Comparison of ENCODE assay signal across 16 mouse cellular contexts in the genomic region with DNA sequence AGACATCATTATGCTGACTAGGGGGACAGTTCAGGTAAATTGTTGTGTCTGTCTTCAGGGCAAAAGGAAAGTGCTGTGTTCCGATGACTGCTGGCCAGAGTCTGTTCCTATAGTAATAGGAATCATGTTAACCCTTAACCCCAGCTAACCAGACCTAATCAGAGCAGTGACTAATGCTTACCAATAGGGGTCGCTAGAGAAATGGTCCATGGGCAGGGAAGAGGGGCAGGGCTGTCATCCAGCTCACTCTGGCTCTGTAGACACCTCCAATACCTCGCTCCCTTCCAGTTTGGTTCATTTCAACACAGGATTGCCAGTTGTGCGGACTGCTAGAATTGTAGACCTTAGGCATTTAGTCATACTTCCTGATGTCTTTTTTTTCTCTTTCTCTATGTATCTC. TPM values are rescaled to one million over a fixed set of nuclear protein-coding genes. Genes with fewer than 3 reads are reported as not detected.
A peak's percentile ranks its signal among the peaks of the same experiment; 100 is the strongest.
DNase-seq lines count a peak whose midpoint lies in the region; ATAC-seq and TF ChIP-seq lines count a peak whose summit lies in the region.
"Had no signal": no experiment of that assay in that cellular context is flagged by ENCODE, and none has a peak within 500 bp of the region (broad histone marks: within the 10 kb centered on the region; RNA-seq: fewer than 3 reads in every experiment).

No protein-coding gene starts in this region.

- peak; percentile 61 for ATAC-seq in granulocyte monocyte progenitor cell, adult 5-6 weeks (replicated peaks; ENCODE audit: poor library complexity, severe bottlenecking)
- ATAC-seq: forebrain, postnatal 0 days had no signal

- no peak overlapping the region for H3K4me3 ChIP-seq in layer of hippocampus, adult 2 months
- H3K4me3 ChIP-seq: limb, embryonic 15.5 days had no signal

- TF ChIP-seq CTCF in layer of hippocampus, adult 2 months (conservative IDR thresholded peaks at IDR 0.05) = peak; percentile 60

- no peak for DNase-seq in layer of hippocampus, adult 2 months (ENCODE audit: low spot score in 2 of 2)
- no peak for DNase-seq in layer of hippocampus, postnatal 25 days (ENCODE audit: extremely low spot score in 1 of 2, low spot score in 1 of 2)
- DNase-seq in A20 (ENCODE audit: low read depth, low spot score) (peak; percentile 57), ES-CJ7 (ENCODE audit: low read depth, low spot score) (peak; percentile 80)
- no peak for DNase-seq in ovary, postnatal 14 days (ENCODE audit: low spot score)
- DNase-seq in ovary, postnatal 10 days (ENCODE audit: low spot score) = no peak
- no peak for DNase-seq in spleen, postnatal 14 days (ENCODE audit: low spot score in 2 of 2)
- DNase-seq: cerebellum, postnatal 14 days; forebrain, postnatal 0 days; heart, adult 18-20 months; heart, postnatal 4 days; kidney, adult 8-10 months; layer of hippocampus, postnatal 36 days had no signal

- H3K27ac ChIP-seq in layer of hippocampus, adult 2 months = no peak overlapping the region
- H3K27ac ChIP-seq: limb, embryonic 15.5 days had no signal

RNA-seq across cellular contexts. Expression of a gene that starts 24.8 kb away (rescaled TPM):
- not detected for total RNA-seq in layer of hippocampus, adult 2 months (2021)
- under 1 TPM in 1 of 2 experiments, not detected in 1; 0.05 TPM for total RNA-seq in layer of hippocampus, postnatal 25 days (2021)
- total RNA-seq in granulocyte monocyte progenitor cell, adult 5-6 weeks (2014; fragmentation: Nextera tagmentation) = not detected in 2 replicates
- not detected in 2 replicates for total RNA-seq in granulocyte monocyte progenitor cell, adult 5-6 weeks (2017)

RNA-seq across cellular contexts. Expression of a gene that starts 35.1 kb away (rescaled TPM):
- total RNA-seq in layer of hippocampus, adult 2 months (2021) = not detected
- not detected for total RNA-seq in layer of hippocampus, postnatal 25 days (2021)
- total RNA-seq in granulocyte monocyte progenitor cell, adult 5-6 weeks (2014; fragmentation: Nextera tagmentation) = not detected in 2 replicates
- total RNA-seq in granulocyte monocyte progenitor cell, adult 5-6 weeks (2017) = not detected in 2 replicates
- total RNA-seq: adrenal gland, postnatal 4 days; forebrain, postnatal 0 days; heart, adult 18-20 months; heart, postnatal 4 days; layer of hippocampus, postnatal 36 days had no signal

RNA-seq across cellular contexts. Expression of a gene that starts 37.8 kb away (rescaled TPM):
- 10 to 100 TPM; 90.4 to 97.5 TPM for total RNA-seq in layer of hippocampus, adult 2 months (2021)
- total RNA-seq in layer of hippocampus, postnatal 25 days (2021) = 100 to 1,000 TPM in 1 of 2 experiments, 10 to 100 TPM in 1; 73.1 to 101 TPM
- total RNA-seq in granulocyte monocyte progenitor cell, adult 5-6 weeks (2014; fragmentation: Nextera tagmentation) = 29.2 and 30.2 TPM in 2 replicates
- 8.2 and 10.8 TPM in 2 replicates for total RNA-seq in granulocyte monocyte progenitor cell, adult 5-6 weeks (2017)

Comparison
In these comparisons a context has a peak if more than half of its experiments do, and no peak if none do; other contexts are left out.
1. DNase-seq: peak in A20 (single experiment) and ES-CJ7 (single experiment); none in layer of hippocampus, adult 2 months (0 of 2), layer of hippocampus, postnatal 25 days (0 of 2), ovary, postnatal 14 days (single experiment), ovary, postnatal 10 days (single experiment) and spleen, postnatal 14 days (0 of 2).